Mouse (Mus musculus) bone marrow, adult 2 months (tissue): ENCODE data around the gene Vsx1.

Experiments
- CTCF ChIP-seq: fragments of 200-500 bp; IDR thresholded peaks from 2 replicates; pipeline ENCODE4 v1.5.1; 2011; ENCODE audit warnings: low read length, control low read depth; ENCODE audit not compliant: control insufficient read depth, insufficient read depth
- POLR2A ChIP-seq: fragments of 200-500 bp; IDR thresholded peaks from 2 replicates; pipeline ENCODE4 v1.6.1; 2011; ENCODE audit warnings: low read depth, mild to moderate bottlenecking, control low read depth, low read length, borderline replicate concordance; ENCODE audit not compliant: control insufficient read depth

DNA sequence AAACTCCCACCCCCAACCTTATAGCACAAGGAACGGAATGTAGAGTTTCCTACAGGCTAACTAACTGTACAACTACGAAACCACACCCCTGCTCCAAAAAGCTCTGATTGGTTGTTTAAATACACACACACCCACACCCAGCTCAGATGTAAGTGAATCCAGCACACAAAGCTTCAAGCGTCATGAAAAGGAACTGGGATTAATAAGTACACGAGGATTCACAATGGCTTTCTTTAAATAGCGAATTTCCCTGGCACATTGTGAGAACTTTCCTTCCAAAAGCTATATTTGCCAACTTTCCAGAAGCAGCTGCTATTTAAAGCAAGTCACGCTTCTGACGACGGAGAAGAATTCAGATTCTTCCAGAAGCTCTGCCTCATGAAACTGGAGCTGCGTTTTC is 25.9 kb downstream of the Vsx1 start:
- TF ChIP-seq CTCF = no peak
- no peak for TF ChIP-seq POLR2A
